Mouse (Mus musculus) MEL (cell line): ENCODE measurements around the gene Vwde. TPM values are rescaled to one million over a fixed set of nuclear protein-coding genes. Genes with fewer than 3 reads are reported as not detected.

Experiments used
- DNase-seq: peaks from one replicate; pipeline ENCODE4 v3.0.0; 2011; ENCODE audit warnings: low read depth, low spot score
- H3K27ac ChIP-seq: 2 replicates; pipeline ENCODE4 v1.5.1; 2012; ENCODE audit warnings: low read depth, mild to moderate bottlenecking, control low read depth, low read length, moderate library complexity; ENCODE audit not compliant: control insufficient read depth
- H3K27me3 ChIP-seq, 2 experiments: fragments of 150-350 bp in 1 of 2; sonication (generic) in 1 of 2; 2 replicates each; pipeline ENCODE4 v1.6.1; 2012; ENCODE audit warnings: low read length in 2 of 2, mild to moderate bottlenecking in 2 of 2, improper control_type of control experiment in 1 of 2, moderate library complexity in 1 of 2; ENCODE audit not compliant: insufficient read depth in 2 of 2, control insufficient read depth in 1 of 2
- H3K36me3 ChIP-seq, 2 experiments: 2 replicates each; pipeline ENCODE4 v1.6.1; 2012 to 2014; ENCODE audit warnings: low read length in 2 of 2, improper control_type of control experiment in 1 of 2, inconsistent platforms in 1 of 2, mild to moderate bottlenecking in 1 of 2; ENCODE audit not compliant: insufficient read depth in 2 of 2, control insufficient read depth in 1 of 2
- H3K4me1 ChIP-seq, 2 experiments: fragments of 150-350 bp in 1 of 2; sonication (generic) in 1 of 2; 2 replicates each; pipeline ENCODE4 v1.6.1; 2012; ENCODE audit warnings: low read length in 2 of 2, improper control_type of control experiment in 1 of 2, mild to moderate bottlenecking in 1 of 2; ENCODE audit not compliant: insufficient read depth in 2 of 2, control insufficient read depth in 1 of 2
- H3K4me3 ChIP-seq, 2 experiments: fragments of 150-350 bp in 1 of 2; sonication (generic) in 1 of 2; 2 replicates each; pipeline ENCODE4 v1.5.1; 2012; ENCODE audit warnings: low read depth in 2 of 2, low read length in 2 of 2, mild to moderate bottlenecking in 2 of 2, moderate library complexity in 2 of 2, control low read depth in 1 of 2, improper control_type of control experiment in 1 of 2; ENCODE audit not compliant: control insufficient read depth in 1 of 2, insufficient read depth in 1 of 2
- H3K79me2 ChIP-seq: 2 replicates; pipeline ENCODE4 v1.6.1; 2012; ENCODE audit warnings: mild to moderate bottlenecking, low read length, moderate library complexity; ENCODE audit not compliant: control insufficient read depth, poor library complexity, insufficient read depth
- H3K9ac ChIP-seq: 2 replicates; pipeline ENCODE4 v1.6.1; 2012; ENCODE audit warnings: low read depth, mild to moderate bottlenecking, control low read depth, low read length, moderate library complexity; ENCODE audit not compliant: control insufficient read depth, poor library complexity, severe bottlenecking
- H3K9me3 ChIP-seq: fragments of 150-350 bp; sonication (generic); replicated peaks from 2 replicates; pipeline ENCODE4 v1.6.1; 2012; ENCODE audit warnings: mild to moderate bottlenecking, low read length, improper control_type of control experiment, moderate library complexity; ENCODE audit not compliant: insufficient read depth
- BHLHE40 ChIP-seq: IDR thresholded peaks from 2 replicates; pipeline ENCODE4 v1.6.1; 2012; ENCODE audit warnings: low read depth, mild to moderate bottlenecking, inconsistent platforms, low read length, improper control_type of control experiment, borderline replicate concordance
- CHD1 ChIP-seq: IDR thresholded peaks from 2 replicates; pipeline ENCODE4 v1.6.1; 2012; ENCODE audit warnings: low read depth, mild to moderate bottlenecking, inconsistent platforms, low read length, improper control_type of control experiment
- CHD2 ChIP-seq: IDR thresholded peaks from 2 replicates; pipeline ENCODE4 v1.6.1; 2011; ENCODE audit warnings: low read length, improper control_type of control experiment
- ELF1 ChIP-seq: IDR thresholded peaks from 2 replicates; pipeline ENCODE4 v1.6.1; 2014; ENCODE audit warnings: low read depth, mild to moderate bottlenecking, inconsistent platforms, low read length, improper control_type of control experiment, moderate library complexity
- EP300 ChIP-seq, 2 experiments: IDR thresholded peaks; 2 replicates each; pipeline ENCODE4 v1.6.1; 2011; ENCODE audit warnings: improper control_type of control experiment in 2 of 2, low read length in 2 of 2, low read depth in 1 of 2, mild to moderate bottlenecking in 1 of 2
- GABPA ChIP-seq: IDR thresholded peaks from 2 replicates; pipeline ENCODE4 v1.6.1; 2012; ENCODE audit warnings: low read depth, mild to moderate bottlenecking, inconsistent platforms, low read length, improper control_type of control experiment, moderate library complexity
- JUND ChIP-seq: IDR thresholded peaks from 2 replicates; pipeline ENCODE4 v1.6.1; 2011; ENCODE audit warnings: low read depth, mild to moderate bottlenecking, improper control_type of control experiment, low read length
- KAT2A ChIP-seq: conservative IDR thresholded peaks from 2 replicates; pipeline ENCODE4 v1.6.1; 2012; ENCODE audit warnings: low read depth, low read length, improper control_type of control experiment, inconsistent platforms
- MAZ ChIP-seq: IDR thresholded peaks from 2 replicates; pipeline ENCODE4 v1.6.1; 2012; ENCODE audit warnings: low read depth, mild to moderate bottlenecking, inconsistent platforms, low read length, improper control_type of control experiment
- MEF2A ChIP-seq: IDR thresholded peaks from 2 replicates; pipeline ENCODE4 v1.6.1; 2014; ENCODE audit warnings: low read depth, mild to moderate bottlenecking, inconsistent platforms, low read length, improper control_type of control experiment; ENCODE audit not compliant: poor library complexity, insufficient replicate concordance, severe bottlenecking; ENCODE audit errors: extremely low read depth
- MXI1 ChIP-seq: IDR thresholded peaks from 2 replicates; pipeline ENCODE4 v1.6.1; 2011; ENCODE audit warnings: mild to moderate bottlenecking, low read depth, low read length, improper control_type of control experiment
- NRF1 ChIP-seq: IDR thresholded peaks from 2 replicates; pipeline ENCODE4 v1.6.1; 2014; ENCODE audit warnings: low read depth, mild to moderate bottlenecking, inconsistent platforms, low read length, improper control_type of control experiment, moderate library complexity; ENCODE audit not compliant: poor library complexity, insufficient read depth, severe bottlenecking
- POLR2A ChIP-seq, 2 experiments: IDR thresholded peaks; 2 replicates each; pipeline ENCODE4 v1.6.1; 2011 to 2012; ENCODE audit warnings: low read length in 2 of 2, mild to moderate bottlenecking in 2 of 2, control low read depth in 1 of 2, improper control_type of control experiment in 1 of 2, low read depth in 1 of 2, moderate library complexity in 1 of 2; ENCODE audit not compliant: control insufficient read depth in 1 of 2, insufficient read depth in 1 of 2, poor library complexity in 1 of 2
- RAD21 ChIP-seq: IDR thresholded peaks from 2 replicates; pipeline ENCODE4 v1.6.1; 2011; ENCODE audit warnings: mild to moderate bottlenecking, low read depth, low read length, improper control_type of control experiment
- RCOR1 ChIP-seq: IDR thresholded peaks from 2 replicates; pipeline ENCODE4 v1.6.1; 2012; ENCODE audit warnings: low read depth, mild to moderate bottlenecking, inconsistent platforms, low read length, improper control_type of control experiment
- SMC3 ChIP-seq: IDR thresholded peaks from 2 replicates; pipeline ENCODE4 v1.6.1; 2011; ENCODE audit warnings: low read depth, low read length, improper control_type of control experiment
- TAL1 ChIP-seq: IDR thresholded peaks from 2 replicates; pipeline ENCODE4 v1.6.1; 2012; ENCODE audit warnings: mild to moderate bottlenecking, inconsistent platforms, low read length, moderate library complexity, mixed read lengths
- TCF12 ChIP-seq: IDR thresholded peaks from 2 replicates; pipeline ENCODE4 v1.6.1; 2014; ENCODE audit warnings: low read depth, mild to moderate bottlenecking, inconsistent platforms, low read length, improper control_type of control experiment, moderate library complexity
- UBTF ChIP-seq: IDR thresholded peaks from 2 replicates; pipeline ENCODE4 v1.6.1; 2012; ENCODE audit warnings: low read depth, mild to moderate bottlenecking, inconsistent platforms, low read length, improper control_type of control experiment, moderate library complexity, borderline replicate concordance; ENCODE audit not compliant: insufficient read depth
- USF1 ChIP-seq: IDR thresholded peaks from 2 replicates; pipeline ENCODE4 v1.6.1; 2014; ENCODE audit warnings: low read depth, mild to moderate bottlenecking, inconsistent platforms, low read length, improper control_type of control experiment, moderate library complexity
- USF2 ChIP-seq, 2 experiments: IDR thresholded peaks; 2 replicates each; pipeline ENCODE4 v1.6.1; 2011 to 2012; ENCODE audit warnings: improper control_type of control experiment in 2 of 2, low read length in 2 of 2, borderline replicate concordance in 1 of 2, inconsistent platforms in 1 of 2, low read depth in 1 of 2, mild to moderate bottlenecking in 1 of 2; ENCODE audit not compliant: insufficient read depth in 1 of 2
- ZC3H11A ChIP-seq: IDR thresholded peaks from 2 replicates; pipeline ENCODE4 v1.6.1; 2012; ENCODE audit warnings: low read depth, mild to moderate bottlenecking, inconsistent platforms, low read length, improper control_type of control experiment
- polyA plus RNA-seq, 2 experiments: library from polyadenylated mRNA; stranded (reverse) in 1 of 2; unstranded in 1 of 2; fragments of >175 nt in 1 of 2; fragments of >200 nt in 1 of 2; gene quantifications; 2 replicates each; pipeline versions ENCODE4 v1.2.1 to v1.2.4; 2012; ENCODE audit warnings: low replicate concordance in 2 of 2, low read depth in 1 of 2; ENCODE audit not compliant: insufficient read length in 2 of 2, insufficient read depth in 1 of 2, missing spikeins in 1 of 2
- total RNA-seq: library from RNA; depleted of rRNA; stranded (reverse); fragments of 300-350 nt; gene quantifications from 2 replicates; pipeline ENCODE4 v1.2.3, GENCODE M21; 2012; rRNA removed

Vwde gene
- total RNA-seq: not detected in 2 replicates
- not detected for polyA plus RNA-seq

GRCm38 (mm10) chr6:13224596-13225227 lies at the start of gene Vwde:
Vwde (minus strand) TSS chr6:13224965.
- no peak within 1 kb of the TSS for H3K4me3 ChIP-seq
- TF ChIP-seq POLR2A (IDR thresholded peaks at IDR 0.05; ENCODE audit: control insufficient read depth in 1 of 2, insufficient read depth in 1 of 2, low read depth in 1 of 2, low read length in 2 of 2, poor library complexity in 1 of 2) (no peak), EP300 (IDR thresholded peaks at IDR 0.05; ENCODE audit: low read depth in 1 of 2, low read length in 2 of 2) (no peak), JUND (no peak), CHD1 (no peak), TCF12 (no peak), MEF2A (no peak), KAT2A (no peak), TAL1 (no peak), USF2 (IDR thresholded peaks at IDR 0.05; ENCODE audit: borderline replicate concordance in 1 of 2, insufficient read depth in 1 of 2, low read depth in 1 of 2, low read length in 2 of 2) (no peak)
- TF ChIP-seq, all 39 proteins: peak for 0

GRCm38 (mm10) chr6:13255341-13255740 lies 30.6 kb upstream of the Vwde start:
- Histone ChIP-seq H3K27me3 (no peaks in the 10 kb centered on the region), H3K79me2 (no peaks in the 10 kb centered on the region), H3K9ac (no peak overlapping the region), H3K27ac (no peak overlapping the region), H3K4me3 (no peak overlapping the region), H3K9me3 (no peaks in the 10 kb centered on the region), H3K36me3 (no peaks in the 10 kb centered on the region), H3K4me1 (no peaks in the 10 kb centered on the region)
- DNase-seq: no peak
- TF ChIP-seq ELF1 (no peak), USF1 (no peak), BHLHE40 (no peak), JUND (no peak), GABPA (no peak), CHD2 (no peak), UBTF (no peak), MAZ (no peak), ZC3H11A (no peak), NRF1 (no peak), RAD21 (no peak), RCOR1 (no peak), EP300 (IDR thresholded peaks at IDR 0.05; ENCODE audit: low read depth in 1 of 2, low read length in 2 of 2) (no peak), MXI1 (no peak), SMC3 (no peak)

More at GRCm38 (mm10) chr6:13224596-13225227, at the start of gene Vwde:
- no peaks in the 10 kb centered on the region for H3K4me1 ChIP-seq
- H3K36me3 ChIP-seq: no peaks in the 10 kb centered on the region
- no peaks in the 10 kb centered on the region; a peak in 1 of 4 replicates for H3K27me3 ChIP-seq
- no peak within 1 kb of the TSS for H3K27ac ChIP-seq
- no peak within 1 kb of the TSS for H3K9ac ChIP-seq
- H3K79me2 ChIP-seq: no peaks in the 10 kb centered on the region
- H3K9me3 ChIP-seq: no peaks in the 10 kb centered on the region
- DNase-seq: no peak
